Mouse (Mus musculus): ENCODE results near the gene Dll3.

Gene Dll3

GRCm38 (mm10) chr7:28301616-28302433 lies at the start of gene Dll3:
Gene Dll3, minus strand, starts transcription at chr7:28302238.
- peak; percentile 52 for DNase-seq (ENCODE audit: low read depth, low spot score)

GRCm38 (mm10) chr7:28351676-28352191 lies 49.7 kb upstream of the Dll3 start:
- DNase-seq (ENCODE audit: low read depth, low spot score) = no peak

GRCm38 (mm10) chr7:28350155-28350883 lies 48.3 kb upstream of the Dll3 start, which contains the start of gene Rps16:
Gene Rps16, plus strand, starts transcription at chr7:28350652.
- DNase-seq (ENCODE audit: low read depth, low spot score) = peak; percentile 97

- no peak for DNase-seq (ENCODE audit: low read depth, low spot score)
Measured at GRCm38 (mm10) chr7:28348601-28349000, 46.6 kb upstream of the Dll3 start.

GRCm38 (mm10) chr7:28347746-28348145 lies 45.7 kb upstream of the Dll3 start:
- DNase-seq (ENCODE audit: low read depth, low spot score) = no peak

GRCm38 (mm10) chr7:28344637-28345036 lies 42.6 kb upstream of the Dll3 start:
- DNase-seq (ENCODE audit: low read depth, low spot score) = peak; percentile 65

GRCm38 (mm10) chr7:28341381-28341780 lies 39.3 kb upstream of the Dll3 start:
- DNase-seq (ENCODE audit: low read depth, low spot score) = no peak

GRCm38 (mm10) chr7:28339213-28339917 lies 37.3 kb upstream of the Dll3 start:
- no peak for DNase-seq (ENCODE audit: low read depth, low spot score)

- peak; percentile 97 for DNase-seq (ENCODE audit: low read depth, low spot score)
Measured at GRCm38 (mm10) chr7:28338108-28338998, 36.3 kb upstream of the Dll3 start, which contains the start of gene Supt5. Gene Supt5, minus strand, starts transcription at chr7:28338746.

- no peak for DNase-seq (ENCODE audit: low read depth, low spot score)
Measured at GRCm38 (mm10) chr7:28335471-28335870, 33.4 kb upstream of the Dll3 start.

- no peak for DNase-seq (ENCODE audit: low read depth, low spot score)
Measured at GRCm38 (mm10) chr7:28334534-28334933, 32.5 kb upstream of the Dll3 start.

- no peak for DNase-seq (ENCODE audit: low read depth, low spot score)
Measured at GRCm38 (mm10) chr7:28328260-28328659, 26.2 kb upstream of the Dll3 start.

- DNase-seq (ENCODE audit: low read depth, low spot score) = no peak
Measured at GRCm38 (mm10) chr7:28326457-28326856, 24.4 kb upstream of the Dll3 start.

- DNase-seq (ENCODE audit: low read depth, low spot score) = no peak
Measured at GRCm38 (mm10) chr7:28325293-28325692, 23.3 kb upstream of the Dll3 start.

- DNase-seq (ENCODE audit: low read depth, low spot score) = no peak
Measured at GRCm38 (mm10) chr7:28321974-28322720, 20.1 kb upstream of the Dll3 start.

GRCm38 (mm10) chr7:28318714-28319113 lies 16.7 kb upstream of the Dll3 start:
- DNase-seq (ENCODE audit: low read depth, low spot score) = no peak

GRCm38 (mm10) chr7:28318036-28318435 lies 16.0 kb upstream of the Dll3 start:
- DNase-seq (ENCODE audit: low read depth, low spot score) = no peak

GRCm38 (mm10) chr7:28311926-28312543 lies 10.0 kb upstream of the Dll3 start, which contains the start of gene Timm50:
Gene Timm50, minus strand, starts transcription at chr7:28312072.
- peak; percentile 95 for DNase-seq (ENCODE audit: low read depth, low spot score)

GRCm38 (mm10) chr7:28311151-28311925 lies 9.3 kb upstream of the Dll3 start:
- no peak for DNase-seq (ENCODE audit: low read depth, low spot score)

All from retina, postnatal 7 days (tissue).